Mouse (Mus musculus): ENCODE data around the gene Zfp185.
"Not testable (repeated sequence)": the region's sequence is repeated elsewhere in the genome, so short reads cannot be mapped to it uniquely, and the experiment has no call there.

Gene Zfp185

GRCm38 (mm10) chrX:73062323-73062722 lies 75.2 kb downstream of the Zfp185 start:
- no peak for DNase-seq (ENCODE audit: low spot score)

- DNase-seq (ENCODE audit: low spot score): no peak
Measured at GRCm38 (mm10) chrX:73063512-73064414, 76.6 kb downstream of the Zfp185 start.

GRCm38 (mm10) chrX:73064415-73064793 lies 77.3 kb downstream of the Zfp185 start, which contains the start of gene Pnma3:
Pnma3 (plus strand) TSS chrX:73064787.
- no peak for DNase-seq (ENCODE audit: low spot score)

GRCm38 (mm10) chrX:73066765-73067312 lies 79.7 kb downstream of the Zfp185 start:
- not testable (repeated sequence) for DNase-seq (ENCODE audit: low spot score)
